Mouse (Mus musculus) layer of hippocampus, adult 6 months (tissue): ENCODE measurements around the gene Asns. TPM values are rescaled to one million over a fixed set of nuclear protein-coding genes. Genes with fewer than 3 reads are reported as not detected.

Experiments
- long read RNA-seq, 2 experiments: library from polyadenylated mRNA; unstranded; transcript quantifications; one replicate each; pipeline ENCODE4 v2.0.0; 2019 to 2020
- polyA plus RNA-seq: library from polyadenylated mRNA; unstranded; fragments of <200 nt; fragmentation: Nextera tagmentation; gene quantifications from 2 replicates; pipeline ENCODE4 v1.2.3, GENCODE M21; 2021

Asns gene
- 116 and 121 TPM in 2 replicates for polyA plus RNA-seq
- long read RNA-seq, experiment 1, transcript Asns-201 (12 exons, 2,001 nt): major isoform, 168 of 207 reads
- long read RNA-seq, experiment 1, partial matches to known transcripts: 30 of 207 reads
- long read RNA-seq, experiment 1, other reads (novel, unspliced or antisense): 8 of 207 reads
- long read RNA-seq, experiment 2, transcript Asns-201 (12 exons, 2,001 nt): major isoform, 729 of 768 reads
- long read RNA-seq, experiment 2, partial matches to known transcripts: 9 of 768 reads
- long read RNA-seq, experiment 2, other reads (novel, unspliced or antisense): 30 of 768 reads

GRCm38 (mm10) chr6:7692884-7693585 is at the start of gene Asns:
Asns (minus strand) TSS chr6:7693254.

Other genes with a start within 250 kb of the Asns start
- 12.4 and 12.7 TPM in 2 replicates for gene Tac1, start 138.4 kb downstream of the Asns start, polyA plus RNA-seq
- gene C1galt1, start 151.6 kb upstream of the Asns start, polyA plus RNA-seq: 0.79 and 0.84 TPM in 2 replicates